Mouse (Mus musculus) thymus, adult 2 months (tissue): ENCODE results near the gene Stk32b. TPM values are rescaled to one million over a fixed set of nuclear protein-coding genes. Genes with fewer than 3 reads are reported as not detected.

Experiments
- DNase-seq: peaks from one replicate; pipeline ENCODE4 v3.0.0; 2021
- H3K27ac ChIP-seq: fragments of 200-500 bp; 2 replicates; pipeline ENCODE4 v1.5.1; 2012; ENCODE audit warnings: low read length, control low read depth; ENCODE audit not compliant: control insufficient read depth, insufficient read depth
- H3K27me3 ChIP-seq: fragments of 200-500 bp; 2 replicates; pipeline ENCODE4 v1.6.1; 2012; ENCODE audit warnings: mild to moderate bottlenecking, low read length, moderate library complexity, mixed read lengths; ENCODE audit not compliant: control insufficient read depth, insufficient read depth
- H3K36me3 ChIP-seq: fragments of 200-500 bp; 2 replicates; pipeline ENCODE4 v1.6.1; 2012; ENCODE audit warnings: mild to moderate bottlenecking, low read length, moderate library complexity; ENCODE audit not compliant: control insufficient read depth, insufficient read depth
- H3K4me1 ChIP-seq: fragments of 200-500 bp; replicated peaks from 2 replicates; pipeline ENCODE4 v1.6.1; 2012; ENCODE audit warnings: low read length; ENCODE audit not compliant: control insufficient read depth, insufficient read depth
- H3K4me3 ChIP-seq: fragments of 200-500 bp; 2 replicates; pipeline ENCODE4 v1.5.1; 2012; ENCODE audit warnings: mild to moderate bottlenecking, low read length, control low read depth, moderate library complexity; ENCODE audit not compliant: control insufficient read depth, insufficient read depth
- CTCF ChIP-seq: fragments of 200-500 bp; IDR thresholded peaks from 2 replicates; pipeline ENCODE4 v1.5.1; 2012; ENCODE audit warnings: mild to moderate bottlenecking, control low read depth, low read length, moderate library complexity, borderline replicate concordance; ENCODE audit not compliant: control insufficient read depth, poor library complexity, insufficient read depth; ENCODE audit errors: extremely low read depth
- POLR2A ChIP-seq: fragments of 200-500 bp; IDR thresholded peaks from 2 replicates; pipeline ENCODE4 v1.6.1; 2012; ENCODE audit warnings: mild to moderate bottlenecking, low read length, control low read depth, moderate library complexity; ENCODE audit not compliant: control insufficient read depth, poor library complexity, insufficient read depth; ENCODE audit errors: extremely low read depth
- WGBS: fragments of 180-500 bp; shearing (Covaris S2); methylation state at CpG from one replicate; pipeline ENCODE4 v1.1.7; 2018; 5-methylcytosine and 5-hydroxymethylcytosine counted together
- polyA plus RNA-seq: library from polyadenylated mRNA; depleted of rRNA; stranded (reverse); fragments of >200 nt; gene quantifications from 2 replicates; pipeline ENCODE4 v1.2.3, GENCODE M21; 2012

The Stk32b gene
- polyA plus RNA-seq, 1 experiment = 0.28 TPM

DNA sequence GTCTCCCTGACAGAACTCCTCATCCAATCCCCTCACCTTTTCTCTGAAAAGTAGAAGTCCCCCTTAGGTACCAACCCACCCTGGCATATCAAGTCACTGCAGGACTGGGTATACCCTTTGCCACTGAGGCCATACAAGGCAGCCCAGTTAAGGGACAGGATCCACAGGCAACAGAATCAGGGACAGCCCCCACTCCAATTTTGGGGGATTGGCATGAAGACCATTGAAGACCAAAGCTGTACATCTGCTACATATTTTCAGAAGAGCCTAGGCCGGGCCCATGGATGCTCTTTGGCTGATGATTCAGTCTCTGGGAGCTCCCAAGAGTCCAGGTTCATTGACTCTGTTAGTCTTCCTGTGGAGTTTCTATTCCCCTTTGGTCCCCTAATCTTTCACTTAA is 117.4 kb downstream of the Stk32b start:
- DNase-seq = no peak
- H3K36me3 ChIP-seq = no peaks in the 10 kb centered on the region
- no peak for TF ChIP-seq POLR2A
- TF ChIP-seq CTCF = no peak
- H3K27me3 ChIP-seq = no peaks in the 10 kb centered on the region
- no peak overlapping the region for H3K4me3 ChIP-seq
- WGBS = 80% methylated on average over 1 of the region's 1 CpGs
- H3K27ac ChIP-seq = no peak overlapping the region
- no peaks in the 10 kb centered on the region for H3K4me1 ChIP-seq

DNA sequence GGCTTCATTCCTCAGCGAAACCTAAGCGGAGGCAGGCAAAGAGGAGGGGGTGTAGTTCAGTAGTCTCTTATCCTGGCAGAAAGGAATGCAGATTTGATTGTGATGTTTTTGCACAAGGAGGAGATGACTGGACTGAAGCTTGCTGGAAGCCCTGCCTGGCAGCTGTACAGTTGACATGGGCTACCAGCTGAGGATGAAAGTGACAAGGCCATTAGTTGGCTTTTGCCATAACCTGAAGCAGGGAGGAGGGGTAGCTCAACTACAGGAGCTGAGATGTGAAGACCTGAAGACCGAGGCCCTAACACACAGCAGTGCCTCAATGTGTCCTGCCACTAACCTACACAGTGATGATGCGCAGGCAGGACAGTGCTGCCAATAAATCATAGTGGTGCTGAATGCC is 118.7 kb downstream of the Stk32b start:
- Histone ChIP-seq H3K27ac (no peak overlapping the region), H3K27me3 (no peaks in the 10 kb centered on the region), H3K4me3 (no peak overlapping the region), H3K4me1 (no peaks in the 10 kb centered on the region), H3K36me3 (no peaks in the 10 kb centered on the region)
- no peak for DNase-seq
- 95% methylated on average over 4 of the region's 4 CpGs for WGBS
- no peak for TF ChIP-seq CTCF

DNA sequence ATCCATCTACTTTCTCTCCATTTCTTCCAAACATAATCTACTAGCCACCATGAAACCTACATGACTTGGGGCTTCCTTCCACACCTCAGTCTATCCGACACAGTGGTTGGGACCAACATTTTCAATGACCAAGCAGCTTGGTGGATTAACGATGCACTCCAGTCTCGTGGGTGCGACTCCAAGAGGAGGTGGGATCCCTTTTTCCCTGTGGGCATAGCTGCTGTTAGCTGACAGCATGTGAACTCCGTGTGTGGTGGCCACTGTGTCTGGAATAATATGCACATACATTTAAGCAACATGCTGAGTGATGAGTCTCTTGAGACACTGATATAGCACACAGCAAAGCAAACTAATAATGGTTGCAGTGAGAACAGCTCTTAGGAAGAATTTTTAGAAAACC is 124.6 kb downstream of the Stk32b start:
- 89% methylated on average over 5 of the region's 5 CpGs for WGBS
- DNase-seq = no peak
- Histone ChIP-seq H3K27me3 (no peaks in the 10 kb centered on the region), H3K36me3 (no peaks in the 10 kb centered on the region), H3K4me3 (no peak overlapping the region), H3K4me1 (no peaks in the 10 kb centered on the region), H3K27ac (no peak overlapping the region)
- TF ChIP-seq CTCF (no peak), POLR2A (no peak)

DNA sequence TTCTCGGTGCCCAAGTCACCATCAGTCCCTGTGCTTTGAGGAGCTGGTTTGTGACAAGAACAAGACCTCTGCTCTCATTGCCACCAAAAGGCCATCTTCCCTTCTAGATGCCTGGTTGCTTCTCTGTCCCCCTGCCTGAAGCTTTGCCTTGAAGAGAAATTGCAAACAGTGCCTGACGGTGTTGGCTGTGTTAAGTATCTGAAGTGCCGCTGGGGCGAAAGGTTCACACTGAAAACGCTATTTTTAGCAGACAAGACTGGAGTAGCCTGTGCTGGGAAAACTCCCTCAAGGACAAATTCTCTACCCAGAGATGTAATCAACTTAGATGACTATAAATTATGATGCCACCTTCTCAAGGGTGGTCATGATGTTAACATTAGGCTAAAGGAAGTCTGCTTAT is 129.1 kb downstream of the Stk32b start:
- no peak for DNase-seq
- no peak overlapping the region for H3K4me3 ChIP-seq
- WGBS = 45% methylated on average over 5 of the region's 5 CpGs
- no peaks in the 10 kb centered on the region for H3K27me3 ChIP-seq
- TF ChIP-seq CTCF (no peak), POLR2A (no peak)
- H3K4me1 ChIP-seq = no peaks in the 10 kb centered on the region
- H3K36me3 ChIP-seq = no peaks in the 10 kb centered on the region
- H3K27ac ChIP-seq = no peak overlapping the region

DNA sequence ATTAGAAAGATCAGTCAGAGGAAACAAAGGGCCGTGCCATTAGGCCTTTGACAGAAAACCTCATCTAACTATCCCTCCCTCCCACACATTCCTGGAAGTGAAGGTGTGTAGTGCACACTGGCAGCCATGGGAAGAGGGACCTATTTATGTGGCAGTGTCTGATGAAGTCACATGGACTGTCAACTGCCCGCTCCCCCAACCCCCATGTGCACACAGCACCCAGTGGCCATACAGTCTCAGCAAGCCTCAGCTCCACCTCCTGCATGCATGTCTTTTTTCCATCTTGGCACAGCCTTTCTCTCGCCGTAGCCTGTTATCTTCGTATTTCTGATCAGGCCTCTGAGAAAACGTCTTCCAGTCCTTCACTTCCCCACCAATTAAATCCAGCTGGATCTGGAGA is 130.9 kb downstream of the Stk32b start:
- no peak for DNase-seq
- 91% methylated on average over 6 of the region's 6 CpGs for WGBS

DNA sequence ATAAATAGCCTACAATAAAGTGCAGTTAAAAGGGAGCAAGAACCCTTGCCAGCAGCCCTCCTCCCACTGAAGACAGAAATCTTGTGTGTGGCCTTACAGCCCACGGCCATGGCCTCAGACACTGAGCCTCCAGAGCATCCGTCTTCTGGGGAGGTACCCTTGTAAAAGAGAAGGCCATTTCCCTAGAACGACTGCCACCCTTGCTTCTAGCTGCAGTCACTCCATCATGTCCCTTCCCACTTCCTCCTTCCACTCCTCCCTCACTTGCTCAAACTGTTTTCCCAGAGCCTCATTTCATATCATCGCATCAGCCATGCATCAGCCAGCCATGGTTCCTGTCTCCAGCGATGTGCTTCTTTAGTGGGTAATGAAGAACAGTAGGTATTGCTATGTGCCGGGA is 141.5 kb downstream of the Stk32b start:
- no peak for DNase-seq
- no peak overlapping the region for H3K4me3 ChIP-seq

More for the DNA sequence above, 130.9 kb downstream of the Stk32b start:
- Histone ChIP-seq H3K27ac (no peak overlapping the region), H3K36me3 (no peaks in the 10 kb centered on the region), H3K27me3 (no peaks in the 10 kb centered on the region), H3K4me1 (no peaks in the 10 kb centered on the region), H3K4me3 (no peak overlapping the region)
- TF ChIP-seq POLR2A (no peak), CTCF (no peak)

DNA sequence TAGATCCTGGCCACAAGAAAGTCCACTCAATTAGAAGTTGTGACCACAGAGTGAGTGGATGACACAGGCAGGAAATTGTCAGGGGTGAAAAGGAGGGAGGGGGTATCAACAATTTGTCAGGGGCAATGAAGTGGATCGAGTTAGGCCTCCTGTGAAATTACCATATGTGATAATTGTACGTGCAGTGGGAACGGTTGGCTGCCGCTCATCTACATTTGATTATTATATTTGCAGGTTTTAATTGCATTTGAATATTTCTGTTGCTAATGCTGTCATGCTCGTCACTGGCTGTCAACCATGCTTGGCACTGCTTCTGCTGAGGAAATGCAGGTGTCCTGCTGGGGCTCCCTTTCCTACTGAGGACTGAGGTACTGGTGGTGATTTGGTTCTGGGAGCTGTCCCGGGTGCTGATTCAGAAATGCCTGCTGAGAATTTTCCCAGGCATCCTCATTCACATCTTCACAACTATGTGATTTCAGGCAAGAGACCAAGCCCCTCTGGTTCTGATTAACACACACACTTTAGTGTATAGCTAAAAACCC is 159.6 kb downstream of the Stk32b start:
- Histone ChIP-seq H3K27me3 (no peaks in the 10 kb centered on the region), H3K27ac (no peak overlapping the region), H3K36me3 (no peaks in the 10 kb centered on the region), H3K4me1 (no peaks in the 10 kb centered on the region), H3K4me3 (no peak overlapping the region)
- DNase-seq = no peak
- no peak for TF ChIP-seq CTCF
- TF ChIP-seq POLR2A = no peak
- 69% methylated on average over 6 of the region's 6 CpGs for WGBS

More for the DNA sequence above, 141.5 kb downstream of the Stk32b start:
- TF ChIP-seq CTCF (no peak), POLR2A (no peak)
- H3K27ac ChIP-seq = no peak overlapping the region
- WGBS = 74% methylated on average over 6 of the region's 6 CpGs
- H3K27me3 ChIP-seq = no peaks in the 10 kb centered on the region
- H3K36me3 ChIP-seq = no peaks in the 10 kb centered on the region
- no peaks in the 10 kb centered on the region for H3K4me1 ChIP-seq
